Mouse (Mus musculus) forebrain, embryonic 14.5 days (tissue): ENCODE measurements around the gene Pik3ap1. TPM values are rescaled to one million over a fixed set of nuclear protein-coding genes. Genes with fewer than 3 reads are reported as not detected.

Experiments used
- ATAC-seq: fragments of 200-750 bp; cut with Nextera tagmentation; 2 replicates; pipeline ENCODE4 v1.8.0; 2017; ENCODE audit warnings: mild to moderate bottlenecking, moderate library complexity
- DNase-seq: peaks from one replicate; pipeline ENCODE4 v3.0.0-alpha.2; 2015; ENCODE audit warnings: low spot score
- H3K27ac ChIP-seq: fragments of 300-500 bp; sonication (generic); 2 replicates; pipeline ENCODE4 v1.5.1; 2014; ENCODE audit warnings: low read depth, mild to moderate bottlenecking, control low read depth, low read length, moderate library complexity
- H3K27me3 ChIP-seq: fragments of 300-500 bp; sonication (generic); replicated peaks from 2 replicates; pipeline ENCODE4 v1.6.1; 2014; ENCODE audit warnings: low read length, control low read depth, mixed read lengths; ENCODE audit not compliant: control insufficient read depth, insufficient read depth
- H3K36me3 ChIP-seq: fragments of 300-500 bp; sonication (generic); 2 replicates; pipeline ENCODE4 v1.6.1; 2014; ENCODE audit warnings: low read length, control low read depth; ENCODE audit not compliant: control insufficient read depth, insufficient read depth
- H3K4me1 ChIP-seq: fragments of 300-500 bp; sonication (generic); 2 replicates; pipeline ENCODE4 v1.6.1; 2014; ENCODE audit warnings: antibody characterized with exemption, low read length, control low read depth; ENCODE audit not compliant: control insufficient read depth, insufficient read depth
- H3K4me2 ChIP-seq: fragments of 300-500 bp; sonication (generic); 2 replicates; pipeline ENCODE4 v1.6.1; 2014; ENCODE audit warnings: mild to moderate bottlenecking, control low read depth, low read length
- H3K4me3 ChIP-seq: fragments of 300-500 bp; sonication (generic); 2 replicates; pipeline ENCODE4 v1.5.1; 2014; ENCODE audit warnings: low read depth, low read length, control low read depth
- H3K9ac ChIP-seq: fragments of 300-500 bp; sonication (generic); 2 replicates; pipeline ENCODE4 v1.6.1; 2014; ENCODE audit warnings: mild to moderate bottlenecking, low read length, control low read depth, moderate library complexity
- H3K9me3 ChIP-seq: fragments of 300-500 bp; sonication (generic); replicated peaks from 2 replicates; pipeline ENCODE4 v1.6.1; 2016; ENCODE audit warnings: low read length, control low read depth, mixed read lengths; ENCODE audit not compliant: control insufficient read depth
- WGBS: fragments of 180-500 bp; shearing (Covaris S2); extraction: QIAGEN DNeasy Blood & Tissue Kit; methylation state at CpG from one replicate; pipeline ENCODE4 v1.1.7; 2014; 5-methylcytosine and 5-hydroxymethylcytosine counted together
- polyA plus RNA-seq: library from polyadenylated mRNA; unstranded; fragments of >200 nt; fragmentation: Nextera tagmentation; extraction: Ambion mirVana; gene quantifications from 2 replicates; pipeline ENCODE4 v1.2.1, GENCODE M21; 2014

Gene Pik3ap1
- polyA plus RNA-seq, 1 experiment from 2014 or later = 1.8 TPM

DNA sequence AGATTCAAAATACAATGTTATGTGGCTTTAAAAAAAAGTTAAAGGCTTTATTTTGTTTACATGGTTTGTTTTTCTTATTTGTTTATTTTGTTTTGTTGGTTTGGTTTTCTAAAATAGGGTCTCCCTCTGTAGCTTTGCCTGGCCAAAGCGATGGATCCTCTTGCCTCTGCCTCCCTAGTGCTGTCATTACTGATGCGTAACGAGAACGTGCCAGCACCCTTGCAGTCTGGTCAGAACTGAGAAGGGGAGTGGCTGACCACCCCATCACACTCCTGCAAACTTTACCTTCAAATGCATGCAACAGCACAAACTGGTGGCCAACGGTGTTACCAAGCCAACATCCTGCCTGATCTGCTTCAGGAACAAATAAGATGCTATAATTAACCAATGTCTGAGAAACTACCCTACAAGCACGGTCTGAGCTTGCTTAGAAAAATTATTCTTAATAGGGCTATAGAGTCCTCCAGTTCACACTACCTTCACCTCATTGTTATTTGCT, 42.3 kb downstream of the Pik3ap1 start:
- Histone ChIP-seq H3K4me3 (no peak overlapping the region), H3K4me1 (peaks cover 7% of the 10 kb centered on the region), H3K27ac (no peak overlapping the region), H3K27me3 (no peaks in the 10 kb centered on the region), H3K4me2 (no peak overlapping the region), H3K9ac (no peak overlapping the region), H3K36me3 (no peaks in the 10 kb centered on the region), H3K9me3 (no peaks in the 10 kb centered on the region)
- ATAC-seq (no peak), DNase-seq (no peak)
- whole genome bisulfite sequencing = 83% methylated on average over 6 of the region's 6 CpGs

DNA sequence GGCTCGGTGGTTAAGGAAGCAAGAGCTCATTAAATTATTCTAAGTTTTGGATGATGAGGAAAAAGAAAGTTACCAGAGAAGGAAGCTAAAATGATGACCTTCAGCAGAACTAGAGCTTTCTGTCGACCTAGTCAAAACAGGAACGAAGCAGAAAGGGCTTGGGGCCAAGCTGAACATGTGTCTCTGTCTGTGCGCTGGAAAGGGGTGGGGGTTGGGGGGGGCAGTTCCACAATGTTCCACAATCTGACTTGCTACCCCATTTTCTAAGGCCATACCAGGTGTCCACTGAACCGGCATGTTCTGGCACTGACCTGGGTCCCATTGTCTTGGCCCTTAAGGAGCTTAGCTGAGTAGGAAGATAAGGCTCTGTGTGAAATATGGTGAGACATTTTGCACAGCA, 43.2 kb downstream of the Pik3ap1 start:
- H3K4me2 ChIP-seq = no peak overlapping the region
- DNase-seq (no peak), ATAC-seq (no peak)
- H3K9me3 ChIP-seq = no peaks in the 10 kb centered on the region
- H3K4me1 ChIP-seq = peaks cover 7% of the 10 kb centered on the region
- H3K27me3 ChIP-seq = no peaks in the 10 kb centered on the region
- 78% methylated on average over 5 of the region's 5 CpGs for WGBS
- no peaks in the 10 kb centered on the region for H3K36me3 ChIP-seq
- no peak overlapping the region for H3K27ac ChIP-seq
- H3K4me3 ChIP-seq = no peak overlapping the region
- H3K9ac ChIP-seq = no peak overlapping the region

DNA sequence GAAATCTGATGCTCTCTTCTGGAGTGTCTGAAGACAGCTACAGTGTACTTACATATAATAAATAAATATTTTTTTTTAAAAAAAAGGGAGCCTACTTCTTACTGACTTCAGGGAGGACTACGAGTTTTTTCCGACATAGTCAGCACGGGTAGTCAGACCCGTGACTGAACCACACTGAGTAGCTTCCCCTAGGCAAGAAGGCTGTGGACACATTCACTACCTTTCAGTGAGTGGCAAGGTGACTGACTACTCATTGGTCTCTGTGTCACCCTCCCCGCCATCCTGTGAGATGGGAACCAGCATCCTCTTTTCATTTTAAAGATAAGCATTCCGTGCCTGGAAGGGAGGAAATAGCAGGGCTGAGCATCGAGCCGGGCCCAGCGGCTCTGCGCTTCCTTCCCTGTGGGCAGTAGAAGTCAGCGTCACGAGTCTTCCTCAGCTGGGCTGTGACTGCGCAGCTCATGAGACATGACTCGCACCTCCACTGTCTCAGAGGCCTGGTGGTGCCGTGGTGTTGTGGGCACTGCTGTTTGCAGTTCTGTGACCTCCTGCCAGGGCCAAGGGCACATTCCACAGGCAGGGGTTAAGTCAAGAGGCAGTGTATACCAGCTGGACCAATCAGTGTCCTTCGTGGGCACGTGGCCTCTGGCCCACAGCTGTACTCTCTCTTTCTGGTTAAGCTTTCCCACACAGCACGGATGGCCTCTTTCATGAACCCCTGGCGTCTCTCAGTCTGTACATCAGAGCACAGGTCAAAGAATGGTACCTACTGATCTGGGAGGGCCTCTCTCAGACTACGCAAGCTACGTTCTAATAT, 45.7 kb downstream of the Pik3ap1 start:
- ATAC-seq = no peak

DNA sequence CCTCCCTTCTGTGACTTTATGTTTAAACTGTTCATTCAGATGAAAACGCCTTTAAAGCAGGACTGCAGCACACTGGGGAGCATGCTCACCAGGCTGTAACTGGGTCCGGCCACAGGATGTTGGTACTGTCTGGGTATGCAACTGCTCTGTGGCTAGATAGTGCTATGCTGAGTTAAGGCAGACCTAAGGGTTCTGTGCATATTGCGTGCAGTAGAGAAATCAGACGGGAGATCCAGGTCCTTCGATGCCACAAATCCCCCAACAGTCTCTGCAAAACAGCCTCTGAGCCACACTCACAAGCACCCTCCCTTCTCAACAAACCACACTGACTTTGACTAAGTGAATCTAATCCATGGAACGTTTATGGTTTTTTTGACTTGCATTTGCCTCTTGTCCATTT, 46.5 kb downstream of the Pik3ap1 start:
- H3K9ac ChIP-seq = no peak overlapping the region
- no peaks in the 10 kb centered on the region for H3K27me3 ChIP-seq
- H3K4me1 ChIP-seq = no peaks in the 10 kb centered on the region
- H3K4me3 ChIP-seq = no peak overlapping the region
- no peak for ATAC-seq
- no peak for DNase-seq
- no peak overlapping the region for H3K4me2 ChIP-seq
- WGBS = 82% methylated on average over 6 of the region's 6 CpGs
- H3K27ac ChIP-seq = no peak overlapping the region
- no peaks in the 10 kb centered on the region for H3K36me3 ChIP-seq
- H3K9me3 ChIP-seq = no peaks in the 10 kb centered on the region

More for the DNA sequence above, 45.7 kb downstream of the Pik3ap1 start:
- no peaks in the 10 kb centered on the region for H3K4me1 ChIP-seq
- 84% methylated on average over 21 of the region's 21 CpGs for WGBS
- no peaks in the 10 kb centered on the region for H3K9me3 ChIP-seq
- H3K4me3 ChIP-seq = no peak overlapping the region
- no peaks in the 10 kb centered on the region for H3K36me3 ChIP-seq
- no peaks in the 10 kb centered on the region for H3K27me3 ChIP-seq
- DNase-seq = no peak
- H3K9ac ChIP-seq = no peak overlapping the region
- no peak overlapping the region for H3K4me2 ChIP-seq
- H3K27ac ChIP-seq = no peak overlapping the region

DNA sequence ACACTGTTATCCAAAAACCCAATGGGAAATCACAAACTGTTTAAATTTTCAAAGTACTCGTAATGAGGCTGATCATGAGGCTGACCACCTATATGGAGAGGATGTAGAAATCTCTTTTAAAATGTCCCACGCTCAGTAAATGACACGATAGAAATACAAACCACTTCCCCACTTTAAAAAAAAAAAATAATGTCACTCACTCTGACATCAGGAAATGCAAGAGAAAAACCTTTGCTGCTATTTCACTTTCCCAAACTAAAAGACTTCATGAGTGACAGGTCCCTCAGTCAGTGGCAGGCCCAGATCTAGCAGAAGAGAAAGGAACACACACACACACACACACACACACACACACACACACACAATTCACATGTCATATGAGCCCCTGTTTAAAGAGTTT, 49.2 kb downstream of the Pik3ap1 start:
- no peak overlapping the region for H3K4me2 ChIP-seq
- no peaks in the 10 kb centered on the region for H3K27me3 ChIP-seq
- H3K9ac ChIP-seq = no peak overlapping the region
- no peaks in the 10 kb centered on the region for H3K4me1 ChIP-seq
- no peak overlapping the region for H3K27ac ChIP-seq
- H3K9me3 ChIP-seq = no peaks in the 10 kb centered on the region
- H3K36me3 ChIP-seq = no peaks in the 10 kb centered on the region
- no peak overlapping the region for H3K4me3 ChIP-seq
- WGBS = 77% methylated on average over 3 of the region's 3 CpGs
- no peak for ATAC-seq
- DNase-seq = no peak

DNA sequence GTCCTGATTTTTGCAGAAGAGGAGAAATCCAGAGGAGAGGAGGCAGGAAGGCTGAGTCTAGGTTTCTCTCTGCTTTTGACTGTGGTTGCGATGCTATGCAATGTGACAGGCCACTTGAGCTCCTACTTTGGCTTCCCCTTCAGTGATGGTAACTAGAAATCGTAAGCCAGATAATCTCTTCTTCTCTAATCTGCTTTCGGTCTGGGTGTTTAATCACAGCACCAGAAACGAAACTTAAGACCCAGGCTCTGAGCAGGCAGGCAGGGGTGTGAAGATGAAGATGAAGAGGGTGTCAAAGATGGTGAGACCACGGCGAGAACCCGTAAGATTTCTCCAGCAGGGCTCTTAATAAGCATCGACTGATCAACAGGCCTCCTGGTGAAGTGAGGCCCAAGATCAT, 51.9 kb downstream of the Pik3ap1 start:
- no peak for ATAC-seq
- no peak for DNase-seq
- Histone ChIP-seq H3K4me3 (no peak overlapping the region), H3K4me1 (no peaks in the 10 kb centered on the region), H3K9me3 (no peaks in the 10 kb centered on the region), H3K27me3 (no peaks in the 10 kb centered on the region), H3K36me3 (no peaks in the 10 kb centered on the region), H3K27ac (no peak overlapping the region), H3K4me2 (no peak overlapping the region), H3K9ac (no peak overlapping the region)
- 86% methylated on average over 8 of the region's 8 CpGs for WGBS

DNA sequence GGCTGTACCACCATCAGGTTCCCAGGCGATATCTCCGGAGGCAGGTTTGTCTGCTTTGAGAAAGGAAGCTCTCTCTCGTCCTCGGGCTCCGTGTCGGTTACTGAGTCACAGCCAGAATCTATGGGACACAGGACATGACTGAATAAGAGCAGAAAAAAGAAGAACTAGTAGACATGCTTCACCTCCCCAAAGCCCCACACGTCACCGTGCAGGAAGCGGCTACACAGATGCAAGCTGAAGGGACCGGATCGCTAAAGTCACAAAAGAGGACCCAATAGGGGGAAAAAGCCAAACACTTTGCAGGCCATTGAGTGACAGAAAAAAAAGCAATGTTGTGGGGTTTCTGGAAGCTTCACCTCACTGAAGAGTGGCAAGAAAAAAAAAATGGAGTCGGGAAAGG, 52.7 kb downstream of the Pik3ap1 start:
- no peak for DNase-seq
- ATAC-seq = no peak
- Histone ChIP-seq H3K27ac (no peak overlapping the region), H3K9ac (no peak overlapping the region), H3K9me3 (no peaks in the 10 kb centered on the region), H3K4me2 (no peak overlapping the region), H3K36me3 (no peaks in the 10 kb centered on the region), H3K4me1 (no peaks in the 10 kb centered on the region), H3K4me3 (no peak overlapping the region), H3K27me3 (no peaks in the 10 kb centered on the region)
- WGBS = 93% methylated on average over 12 of the region's 12 CpGs

DNA sequence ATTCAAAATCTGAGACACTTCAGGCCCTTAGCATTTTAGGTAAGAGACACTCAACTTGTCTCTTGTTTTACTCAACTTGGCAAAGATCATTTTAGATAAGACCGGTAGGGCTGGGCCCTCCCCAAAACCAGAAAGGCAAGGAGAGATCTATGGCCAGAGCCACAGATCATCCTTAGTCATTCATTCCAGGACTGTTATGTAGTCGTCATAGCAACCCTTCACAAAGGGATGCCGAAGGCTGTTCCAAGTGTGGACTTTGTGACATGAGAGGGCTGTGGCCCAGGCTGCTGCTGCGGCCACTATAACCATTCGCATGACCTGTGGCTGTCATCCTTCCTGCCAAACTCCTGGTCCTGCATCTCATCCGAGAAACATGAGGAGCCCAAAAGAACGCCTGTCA, 54.5 kb downstream of the Pik3ap1 start:
- H3K27ac ChIP-seq = no peak overlapping the region
- no peaks in the 10 kb centered on the region for H3K9me3 ChIP-seq
- no peaks in the 10 kb centered on the region for H3K27me3 ChIP-seq
- no peaks in the 10 kb centered on the region for H3K36me3 ChIP-seq
- H3K4me3 ChIP-seq = no peak overlapping the region
- DNase-seq (no peak), ATAC-seq (no peak)
- H3K4me2 ChIP-seq = no peak overlapping the region
- no peak overlapping the region for H3K9ac ChIP-seq
- WGBS = 77% methylated on average over 7 of the region's 7 CpGs
- no peaks in the 10 kb centered on the region for H3K4me1 ChIP-seq

DNA sequence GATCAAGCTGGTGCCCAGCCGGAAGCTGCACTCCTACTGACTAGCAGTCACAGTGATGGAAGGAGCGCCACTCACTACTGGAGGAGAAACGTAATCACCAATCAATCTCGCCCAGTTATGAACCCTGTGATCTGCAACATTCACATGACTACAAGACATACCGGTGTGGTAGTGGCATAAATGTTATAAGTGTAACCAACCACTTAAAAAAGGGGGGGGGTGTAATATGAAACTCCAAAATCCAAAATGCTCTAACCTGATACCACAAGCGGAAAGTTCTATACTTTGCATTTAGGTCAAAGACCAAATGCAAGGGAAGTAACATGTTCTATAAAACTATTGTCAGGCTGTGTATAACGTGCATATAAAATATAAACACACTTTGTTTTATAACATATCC, 54.9 kb downstream of the Pik3ap1 start:
- Histone ChIP-seq H3K4me3 (no peak overlapping the region), H3K4me1 (no peaks in the 10 kb centered on the region), H3K9ac (no peak overlapping the region), H3K27ac (no peak overlapping the region), H3K4me2 (no peak overlapping the region), H3K36me3 (no peaks in the 10 kb centered on the region), H3K9me3 (no peaks in the 10 kb centered on the region), H3K27me3 (no peaks in the 10 kb centered on the region)
- ATAC-seq (no peak), DNase-seq (no peak)
- 94% methylated on average over 7 of the region's 7 CpGs for WGBS
